Comparison of ENCODE assay signal across 21 mouse cellular contexts in the genomic region with DNA sequence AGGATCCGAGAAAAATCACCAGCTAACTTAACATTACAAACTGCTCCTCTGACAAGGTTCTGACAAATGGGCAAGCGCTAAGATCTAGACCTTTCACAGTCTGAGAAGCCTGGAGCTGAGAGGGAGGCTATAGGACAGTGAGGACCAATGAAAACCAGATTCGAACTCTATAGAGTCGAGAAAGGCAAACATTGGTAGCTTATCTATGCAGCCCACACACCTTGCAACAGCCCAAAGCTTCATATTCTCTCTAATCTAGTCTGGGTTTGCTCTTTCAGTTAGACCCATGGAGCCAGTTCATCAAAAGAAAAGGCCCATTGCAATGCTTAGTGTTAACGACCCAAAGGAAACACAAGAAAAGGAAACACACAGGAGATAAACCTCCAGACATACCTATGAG.
A peak's percentile ranks its signal among the peaks of the same experiment; 100 is the strongest.
DNase-seq lines count a peak whose midpoint lies in the region; ATAC-seq and TF ChIP-seq lines count a peak whose summit lies in the region.
"Had no signal": no experiment of that assay in that cellular context is flagged by ENCODE, and none has a peak within 500 bp of the region (broad histone marks: within the 10 kb centered on the region; RNA-seq: fewer than 3 reads in every experiment).

No protein-coding gene starts in this region.

- 53% methylated on average over 5 of the region's 5 CpGs for WGBS in liver, embryonic 11.5 days
- 33% methylated on average over 5 of the region's 5 CpGs for WGBS in liver, embryonic 15.5 days (ENCODE audit: insufficient replicate concordance)
- WGBS in kidney, adult 2 months, result 89% methylated on average over 5 of the region's 5 CpGs

- peaks cover 4% of the 10 kb centered on the region; the same call in 1 of the 2 replicates for H3K4me1 ChIP-seq in liver, embryonic 11.5 days (replicated peaks; ENCODE audit: control insufficient read depth, insufficient read depth, low read length)
- peaks cover 38% of the 10 kb centered on the region for H3K4me1 ChIP-seq in liver, embryonic 15.5 days (replicated peaks)
- no peaks in the 10 kb centered on the region for H3K4me1 ChIP-seq in kidney, adult 2 months (ENCODE audit: control insufficient read depth, insufficient read depth, low read length)

- no peak overlapping the region for H3K27ac ChIP-seq in liver, embryonic 11.5 days (ENCODE audit: low read depth, low read length)
- H3K27ac ChIP-seq in liver, embryonic 15.5 days (replicated peaks), result no peak overlapping the region
- H3K27ac ChIP-seq in kidney, adult 2 months (ENCODE audit: insufficient read depth, low read depth, low read length), result no peak overlapping the region
- H3K27ac ChIP-seq: gastrocnemius, adult 2 months; hindbrain, embryonic 12.5 days; hindbrain, embryonic 15.5 days had no signal

- no peak for TF ChIP-seq CTCF in kidney, adult 2 months (conservative IDR thresholded peaks at IDR 0.05; ENCODE audit: insufficient read depth, insufficient read length, low read depth, low read length)

- no peak for TF ChIP-seq POLR2A in kidney, adult 2 months (IDR thresholded peaks at IDR 0.05; ENCODE audit: low read depth, low read length)

- no peaks in the 10 kb centered on the region for H3K9me3 ChIP-seq in liver, embryonic 11.5 days (ENCODE audit: control insufficient read depth, low read length)
- H3K9me3 ChIP-seq in liver, embryonic 15.5 days (replicated peaks), result no peaks in the 10 kb centered on the region
- H3K9me3 ChIP-seq: hindbrain, embryonic 12.5 days; hindbrain, embryonic 15.5 days had no signal

- no peak for DNase-seq in liver, embryonic 11.5 days (ENCODE audit: low spot score)
- no peak for DNase-seq in liver
- DNase-seq in layer of hippocampus, postnatal 10 days (ENCODE audit: low spot score in 2 of 2), result no peak
- DNase-seq in kidney, adult 2 months, result no peak
- no peak for DNase-seq in adrenal gland, postnatal 36 days
- DNase-seq: adrenal gland, postnatal 10 days; cerebellum, adult 11-12 months; cerebellum, adult 8-10 months; cerebellum, postnatal 10 days; cerebellum, postnatal 36 days; forebrain, postnatal 0 days; gastrocnemius, adult 2 months; gastrocnemius, postnatal 14 days; heart, adult 11 months had no signal

- ATAC-seq in liver, embryonic 11.5 days (replicated peaks; ENCODE audit: low FRiP score), result peak; percentile 82
- ATAC-seq in liver, embryonic 15.5 days (ENCODE audit: insufficient read depth), result peak; percentile 74
- peak; percentile 64 for ATAC-seq in megakaryocyte progenitor cell, adult 5-6 weeks (replicated peaks; ENCODE audit: poor library complexity)
- ATAC-seq: forebrain, embryonic 14.5 days; forebrain, postnatal 0 days; Patski had no signal

- no peak overlapping the region for H3K4me2 ChIP-seq in liver, embryonic 11.5 days
- H3K4me2 ChIP-seq in liver, embryonic 15.5 days, result no peak overlapping the region
- H3K4me2 ChIP-seq: heart, embryonic 11.5 days; hindbrain, embryonic 12.5 days; hindbrain, embryonic 15.5 days had no signal

- no peaks in the 10 kb centered on the region for H3K36me3 ChIP-seq in liver, embryonic 11.5 days (ENCODE audit: control insufficient read depth, insufficient read depth, low read length)
- no peaks in the 10 kb centered on the region for H3K36me3 ChIP-seq in liver, embryonic 15.5 days (replicated peaks)
- no peaks in the 10 kb centered on the region for H3K36me3 ChIP-seq in kidney, adult 2 months (ENCODE audit: control insufficient read depth, insufficient read depth, low read length)
- H3K36me3 ChIP-seq: hindbrain, embryonic 12.5 days; hindbrain, embryonic 15.5 days had no signal

- H3K27me3 ChIP-seq in liver, embryonic 11.5 days (replicated peaks; ENCODE audit: control insufficient read depth, insufficient read depth, low read length), result no peaks in the 10 kb centered on the region
- H3K27me3 ChIP-seq in liver, embryonic 15.5 days, result no peaks in the 10 kb centered on the region
- H3K27me3 ChIP-seq in kidney, adult 2 months (replicated peaks; ENCODE audit: control insufficient read depth, insufficient read depth, low read length), result no peaks in the 10 kb centered on the region
- H3K27me3 ChIP-seq: hindbrain, embryonic 12.5 days; hindbrain, embryonic 15.5 days; Patski had no signal

- no peak overlapping the region for H3K4me3 ChIP-seq in liver, embryonic 11.5 days (ENCODE audit: low read depth, low read length)
- H3K4me3 ChIP-seq in liver, embryonic 15.5 days (replicated peaks), result no peak overlapping the region
- H3K4me3 ChIP-seq in kidney, adult 2 months (ENCODE audit: insufficient read depth, low read depth, low read length), result no peak overlapping the region
- H3K4me3 ChIP-seq: gastrocnemius, adult 2 months; hindbrain, embryonic 12.5 days; hindbrain, embryonic 15.5 days had no signal

- no peak overlapping the region for H3K9ac ChIP-seq in liver, embryonic 11.5 days (ENCODE audit: low read depth, low read length)
- H3K9ac ChIP-seq in liver, embryonic 15.5 days, result no peak overlapping the region
- H3K9ac ChIP-seq: forebrain, postnatal 0 days; hindbrain, embryonic 12.5 days; hindbrain, embryonic 15.5 days had no signal
